Mouse (Mus musculus): ENCODE measurements around the gene U2af1. TPM values are rescaled to one million over a fixed set of nuclear protein-coding genes. Genes with fewer than 3 reads are reported as not detected.
"Not testable (repeated sequence)": the region's sequence is repeated elsewhere in the genome, so short reads cannot be mapped to it uniquely, and the experiment has no call there.

The U2af1 gene
- polyA plus RNA-seq (2015; fragmentation: Nextera tagmentation; extraction: Ambion mirVana) = 269 and 274 TPM in 2 replicates

DNA sequence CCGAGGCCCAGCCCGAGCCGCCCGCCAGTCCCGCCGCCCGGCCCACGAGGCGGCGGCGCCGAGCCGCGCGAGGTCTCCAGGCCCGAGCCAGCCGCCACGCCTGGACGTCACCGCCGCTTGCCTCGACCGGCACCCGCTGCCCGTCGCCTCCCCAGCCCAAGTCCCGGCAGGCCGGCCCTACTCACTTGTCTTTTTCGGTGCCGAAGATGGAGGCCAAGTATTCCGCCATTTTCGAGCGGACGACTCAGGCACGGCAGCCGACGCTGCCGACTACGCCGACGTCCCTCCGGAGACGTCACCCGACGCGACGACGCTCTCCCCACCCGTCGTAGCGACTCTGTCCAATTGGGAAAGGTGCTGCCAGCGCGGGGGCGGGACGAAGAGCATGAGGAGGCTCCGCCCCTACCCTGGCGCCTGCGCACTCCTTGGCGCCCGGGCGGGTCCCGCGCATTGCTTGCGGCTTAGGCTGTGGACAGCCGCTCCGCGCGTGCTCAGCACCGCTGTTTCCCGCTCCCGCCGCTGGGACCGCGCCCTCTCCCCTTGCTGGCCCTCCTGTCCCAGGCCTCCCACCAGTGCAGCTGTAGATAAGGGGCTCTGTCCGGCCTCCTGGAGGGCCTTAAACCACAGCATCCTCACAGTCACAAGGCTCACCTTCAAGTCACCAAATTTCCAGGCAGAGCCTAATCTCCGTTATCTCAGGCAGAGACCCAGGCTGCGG lies at the start of gene U2af1:
Gene U2af1 (minus strand): TSS at position 425 of the 718 bp plus-strand sequence.
- Histone ChIP-seq H3K36me3 (peaks cover 21% of the 10 kb centered on the region), H3K4me2 (replicated peaks) (peak within 1 kb of the TSS; percentile 83), H3K9ac (replicated peaks) (peak within 1 kb of the TSS; percentile 94), H3K27me3 (no peaks in the 10 kb centered on the region), H3K9me3 (no peaks in the 10 kb centered on the region), H3K27ac (peak within 1 kb of the TSS; percentile 91), H3K4me1 (replicated peaks) (peaks cover 24% of the 10 kb centered on the region), H3K4me3 (replicated peaks) (peak within 1 kb of the TSS; percentile 70)
- under 1% methylated on average over 77 of the region's 77 CpGs for WGBS
- ATAC-seq = peak; percentile 98

DNA sequence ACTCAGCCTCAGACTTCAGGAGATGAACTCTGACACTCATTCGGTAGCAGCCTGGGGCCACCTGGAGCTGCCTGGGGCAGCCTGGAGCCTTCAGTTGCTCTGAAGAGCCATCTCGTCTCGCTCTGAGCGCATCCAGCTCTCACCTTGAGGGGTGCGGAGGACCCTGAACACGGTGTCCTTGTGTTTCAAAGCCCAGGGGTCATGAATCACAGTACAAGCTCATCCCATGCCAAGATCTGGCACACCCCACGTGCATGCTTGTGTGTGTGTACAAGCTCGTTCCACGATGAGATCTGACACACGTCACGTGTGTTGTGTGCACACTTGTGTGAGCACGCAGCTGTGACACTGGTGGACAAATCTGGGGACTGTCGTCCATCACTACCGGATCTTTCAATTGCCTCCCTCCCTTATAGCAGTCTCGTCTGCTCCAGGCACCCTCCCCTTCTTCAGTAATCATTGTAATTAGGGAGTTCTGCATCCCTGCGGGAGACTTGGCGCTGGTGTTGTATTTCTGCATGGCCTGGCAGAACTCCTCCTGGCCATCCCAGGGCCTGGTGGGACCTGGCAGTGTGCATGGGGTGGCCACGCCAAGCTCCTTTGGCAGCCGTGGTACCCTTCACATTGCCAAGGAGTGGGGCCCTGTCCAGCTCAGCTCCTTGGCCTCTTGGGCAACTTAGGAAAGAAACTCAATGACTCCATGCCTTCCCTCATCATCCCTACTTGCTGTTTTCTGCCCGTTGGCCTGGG lies 46.8 kb upstream of the U2af1 start:
- H3K4me1 ChIP-seq (replicated peaks) = no peaks in the 10 kb centered on the region
- H3K27me3 ChIP-seq = no peaks in the 10 kb centered on the region
- H3K27ac ChIP-seq = no peak overlapping the region
- no peak overlapping the region for H3K9ac ChIP-seq (replicated peaks)
- H3K4me2 ChIP-seq (replicated peaks) = no peak overlapping the region
- no peak for ATAC-seq
- no peak overlapping the region for H3K4me3 ChIP-seq (replicated peaks)
- WGBS = 77% methylated on average over 20 of the region's 20 CpGs
- no peaks in the 10 kb centered on the region for H3K9me3 ChIP-seq
- no peaks in the 10 kb centered on the region for H3K36me3 ChIP-seq

GRCm38 (mm10) chr17:31703276-31703980 lies 44.7 kb upstream of the U2af1 start:
- no peak overlapping the region for H3K27ac ChIP-seq
- H3K36me3 ChIP-seq = no peaks in the 10 kb centered on the region
- no peak for ATAC-seq
- no peaks in the 10 kb centered on the region for H3K27me3 ChIP-seq
- H3K9ac ChIP-seq (replicated peaks) = no peak overlapping the region
- 79% methylated on average over 6 of the region's 6 CpGs for WGBS
- H3K4me2 ChIP-seq (replicated peaks) = no peak overlapping the region
- H3K4me3 ChIP-seq (replicated peaks) = no peak overlapping the region
- H3K9me3 ChIP-seq = no peaks in the 10 kb centered on the region
- H3K4me1 ChIP-seq (replicated peaks) = 0 out of 2 replicates have a peak, but pooled peaks cover 3% of the 10 kb centered on the region

- 61% methylated on average over 11 of the region's 11 CpGs for WGBS
- H3K36me3 ChIP-seq = no peaks in the 10 kb centered on the region
- H3K27me3 ChIP-seq = no peaks in the 10 kb centered on the region
- peaks cover 12% of the 10 kb centered on the region for H3K4me1 ChIP-seq (replicated peaks)
- ATAC-seq = peak; percentile 37; the same call in 1 of the 2 replicates
- H3K27ac ChIP-seq = peak overlapping the region; percentile 39
- H3K9me3 ChIP-seq = no peaks in the 10 kb centered on the region
- no peak overlapping the region for H3K4me3 ChIP-seq (replicated peaks)
- H3K4me2 ChIP-seq (replicated peaks) = no peak overlapping the region
- H3K9ac ChIP-seq (replicated peaks) = no peak overlapping the region
These were observed 39.7 kb upstream of the U2af1 start for GRCm38 (mm10) chr17:31698347-31698746.

GRCm38 (mm10) chr17:31695356-31695755 lies 36.7 kb upstream of the U2af1 start:
- not testable (repeated sequence) for H3K9me3 ChIP-seq; H3K4me2 ChIP-seq (replicated peaks); H3K27me3 ChIP-seq; H3K9ac ChIP-seq (replicated peaks); H3K36me3 ChIP-seq; H3K27ac ChIP-seq; ATAC-seq; H3K4me3 ChIP-seq (replicated peaks)
- 84% methylated on average over 7 of the region's 7 CpGs for WGBS
- peaks cover 18% of the 10 kb centered on the region for H3K4me1 ChIP-seq (replicated peaks)

DNA sequence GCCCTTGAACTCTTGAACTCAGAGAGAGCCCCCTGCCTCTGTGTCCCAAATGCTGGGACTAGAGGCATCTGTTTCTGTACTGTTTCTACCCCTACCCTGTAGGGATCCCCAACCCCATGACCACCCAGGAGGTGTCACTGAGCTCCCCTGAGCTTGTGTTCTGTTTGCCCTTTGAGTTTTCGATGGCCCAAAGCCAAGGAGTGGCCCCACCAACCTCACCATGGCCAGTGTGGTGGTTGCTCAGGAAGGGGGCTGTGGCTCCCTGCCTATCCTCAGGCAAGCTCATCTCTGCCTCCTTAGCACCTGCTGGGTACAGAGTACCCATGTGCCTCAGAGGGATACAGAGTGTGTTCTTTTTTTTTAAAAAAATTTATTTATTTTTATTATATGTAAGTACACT lies 36.3 kb upstream of the U2af1 start:
- Histone ChIP-seq H3K27ac (no peak overlapping the region), H3K4me3 (replicated peaks) (no peak overlapping the region), H3K4me2 (replicated peaks) (no peak overlapping the region), H3K9ac (replicated peaks) (no peak overlapping the region), H3K4me1 (replicated peaks) (peaks cover 18% of the 10 kb centered on the region), H3K27me3 (no peaks in the 10 kb centered on the region), H3K9me3 (no peaks in the 10 kb centered on the region), H3K36me3 (no peaks in the 10 kb centered on the region)
- no peak for ATAC-seq
- 96% methylated on average over 1 of the region's 1 CpGs for WGBS

- Histone ChIP-seq H3K27me3 (no peaks in the 10 kb centered on the region), H3K4me3 (replicated peaks) (no peak overlapping the region), H3K9ac (replicated peaks) (no peak overlapping the region), H3K36me3 (no peaks in the 10 kb centered on the region), H3K4me1 (replicated peaks) (peaks cover 18% of the 10 kb centered on the region), H3K9me3 (no peaks in the 10 kb centered on the region), H3K4me2 (replicated peaks) (no peak overlapping the region), H3K27ac (no peak overlapping the region; the same call in 1 of the 2 replicates)
- peak; percentile 67 for ATAC-seq
- WGBS = 68% methylated on average over 7 of the region's 7 CpGs
These were observed 35.3 kb upstream of the U2af1 start for GRCm38 (mm10) chr17:31694023-31694376.

GRCm38 (mm10) chr17:31693330-31694022 lies 34.8 kb upstream of the U2af1 start:
- H3K4me3 ChIP-seq (replicated peaks) = no peak overlapping the region
- peaks cover 16% of the 10 kb centered on the region for H3K4me1 ChIP-seq (replicated peaks)
- H3K36me3 ChIP-seq = no peaks in the 10 kb centered on the region
- no peak overlapping the region for H3K9ac ChIP-seq (replicated peaks)
- ATAC-seq = peak; percentile 82
- 5% methylated on average over 20 of the region's 20 CpGs for WGBS
- H3K27me3 ChIP-seq = no peaks in the 10 kb centered on the region
- no peaks in the 10 kb centered on the region for H3K9me3 ChIP-seq
- peak overlapping the region; percentile 37 for H3K4me2 ChIP-seq (replicated peaks)
- H3K27ac ChIP-seq = no peak overlapping the region

DNA sequence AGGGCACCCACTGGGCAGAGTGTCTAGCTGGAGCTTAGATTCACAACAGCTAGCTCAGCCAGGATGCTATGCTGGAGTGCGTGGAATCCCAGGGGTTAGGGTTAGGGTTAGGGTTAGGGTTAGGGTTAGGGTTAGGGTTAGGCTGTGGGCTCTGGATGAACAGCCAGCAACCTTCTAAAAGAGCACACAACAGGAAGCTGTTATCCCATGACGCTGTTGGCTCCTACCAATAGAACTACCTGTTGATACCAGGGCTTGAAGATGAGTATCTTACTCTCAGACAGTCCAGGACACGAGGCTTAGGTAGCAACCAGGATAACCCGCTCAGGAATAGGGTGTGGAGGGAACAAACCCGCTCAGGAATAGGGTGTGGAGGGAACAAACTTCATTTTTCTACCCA lies 34.2 kb upstream of the U2af1 start:
- 37% methylated on average over 5 of the region's 5 CpGs for WGBS
- no peak overlapping the region for H3K4me3 ChIP-seq (replicated peaks)
- no peak overlapping the region for H3K27ac ChIP-seq
- H3K9me3 ChIP-seq = no peaks in the 10 kb centered on the region
- ATAC-seq = peak; percentile 40; the same call in 1 of the 2 replicates
- peaks cover 15% of the 10 kb centered on the region for H3K4me1 ChIP-seq (replicated peaks)
- H3K4me2 ChIP-seq (replicated peaks) = peak overlapping the region; percentile 37
- no peak overlapping the region for H3K9ac ChIP-seq (replicated peaks)
- H3K27me3 ChIP-seq = no peaks in the 10 kb centered on the region
- H3K36me3 ChIP-seq = no peaks in the 10 kb centered on the region

DNA sequence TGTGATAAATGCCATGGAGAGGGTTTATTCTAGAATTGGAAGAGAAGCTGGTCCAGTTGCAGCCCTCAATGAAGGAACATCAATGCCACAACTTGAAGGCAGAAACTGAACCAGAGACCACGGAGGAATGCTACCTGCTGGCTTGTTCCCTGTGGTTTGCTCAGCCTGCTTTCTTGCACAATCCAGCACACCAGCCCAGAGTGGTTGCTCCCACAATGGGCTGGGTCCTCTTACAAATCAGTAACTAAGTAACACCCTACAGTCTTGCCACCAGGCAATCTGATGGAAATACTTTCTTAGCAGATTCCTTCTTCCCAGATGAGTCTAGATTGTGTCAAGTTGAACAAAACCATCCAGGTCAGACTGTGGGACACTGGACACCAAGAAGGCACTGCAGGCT lies 30.9 kb upstream of the U2af1 start:
- Histone ChIP-seq H3K36me3 (no peaks in the 10 kb centered on the region), H3K4me1 (replicated peaks) (peaks cover 25% of the 10 kb centered on the region), H3K27ac (no peak overlapping the region), H3K4me2 (replicated peaks) (no peak overlapping the region), H3K4me3 (replicated peaks) (no peak overlapping the region), H3K9ac (replicated peaks) (no peak overlapping the region), H3K27me3 (no peaks in the 10 kb centered on the region), H3K9me3 (no peaks in the 10 kb centered on the region)
- ATAC-seq = no peak
- WGBS = 67% methylated on average over 1 of the region's 1 CpGs

- 87% methylated on average over 9 of the region's 9 CpGs for WGBS
- Histone ChIP-seq H3K9me3 (no peaks in the 10 kb centered on the region), H3K36me3 (no peaks in the 10 kb centered on the region), H3K4me1 (replicated peaks) (peaks cover 14% of the 10 kb centered on the region), H3K4me2 (replicated peaks) (no peak overlapping the region), H3K9ac (replicated peaks) (no peak overlapping the region), H3K27me3 (no peaks in the 10 kb centered on the region), H3K27ac (no peak overlapping the region), H3K4me3 (replicated peaks) (no peak overlapping the region)
- ATAC-seq = no peak
These were observed 29.4 kb upstream of the U2af1 start for GRCm38 (mm10) chr17:31688112-31688511.

Measured in midbrain, embryonic 13.5 days (tissue).